Mouse (Mus musculus) bone marrow, adult 2 months (tissue): Measurements from ENCODE around the gene Bag1.

ENCODE experiments used
- CTCF ChIP-seq: fragments of 200-500 bp; IDR thresholded peaks from 2 replicates; pipeline ENCODE4 v1.5.1; 2011; ENCODE audit warnings: low read length, control low read depth; ENCODE audit not compliant: control insufficient read depth, insufficient read depth
- POLR2A ChIP-seq: fragments of 200-500 bp; IDR thresholded peaks from 2 replicates; pipeline ENCODE4 v1.6.1; 2011; ENCODE audit warnings: low read depth, mild to moderate bottlenecking, control low read depth, low read length, borderline replicate concordance; ENCODE audit not compliant: control insufficient read depth

GRCm38 (mm10) chr4:40970842-40971701 lies 23.0 kb upstream of the Bag1 start, which contains the start of gene Nfx1:
- TF ChIP-seq CTCF (no peak), POLR2A (peak; percentile 80; the same call in 1 of the 2 replicates)
